Mouse (Mus musculus) yolk sac, embryonic 10.5 days (tissue): ENCODE results near the gene Nipal1.
A peak's percentile ranks its signal among the peaks of the same experiment; 100 is the strongest.

Experiments
- DNase-seq: peaks from one replicate; pipeline ENCODE4 v3.0.0-alpha.2; 2017; ENCODE audit warnings: low spot score

Gene Nipal1

DNA sequence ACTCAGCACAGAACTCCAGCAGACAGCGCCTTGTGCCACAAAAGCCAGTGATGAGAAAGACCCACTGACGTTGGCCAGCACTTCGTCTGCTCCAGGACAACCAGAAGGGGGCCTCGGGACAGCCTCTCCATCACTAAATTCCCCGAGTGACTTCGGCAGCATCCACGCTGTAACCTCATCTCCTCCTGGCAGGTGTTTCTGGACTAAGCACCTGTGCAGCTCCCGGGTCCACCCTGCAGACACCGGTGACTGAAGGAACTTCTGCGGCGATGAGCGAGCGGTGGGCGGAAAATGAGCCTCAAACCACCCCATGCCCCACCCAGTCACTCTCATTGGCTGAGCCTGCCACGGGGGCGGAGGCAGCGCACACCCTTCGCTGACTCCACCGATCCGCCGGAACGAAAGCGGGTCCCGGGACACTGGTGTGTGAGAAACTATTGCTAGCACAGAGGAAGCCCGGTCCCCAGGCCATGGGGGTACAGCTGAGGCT is at the start of gene Nipal1:
Gene Nipal1 (plus strand): TSS at position 378 of the 490 bp plus-strand sequence.
- peak; percentile 86 for DNase-seq

DNA sequence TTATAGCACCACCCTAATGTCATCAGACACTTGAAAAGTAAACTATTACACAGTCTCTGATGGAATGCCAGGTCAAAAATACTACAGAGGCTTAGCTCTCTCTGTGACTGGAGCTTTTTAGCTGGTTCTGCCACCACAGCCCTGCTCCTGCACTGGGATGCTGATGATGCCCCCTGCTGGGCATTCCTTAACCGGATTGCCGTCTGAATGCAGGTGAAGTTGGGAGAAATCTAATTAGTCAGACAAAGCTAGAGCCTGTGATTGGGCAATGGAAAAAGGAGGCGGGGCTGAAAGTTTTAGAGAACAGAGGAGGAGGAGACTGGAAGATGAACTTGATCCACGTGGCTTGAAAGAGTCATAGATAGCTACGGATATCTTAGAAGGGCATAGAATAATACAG is 46.6 kb upstream of the Nipal1 start:
- peak; percentile 31 for DNase-seq

DNA sequence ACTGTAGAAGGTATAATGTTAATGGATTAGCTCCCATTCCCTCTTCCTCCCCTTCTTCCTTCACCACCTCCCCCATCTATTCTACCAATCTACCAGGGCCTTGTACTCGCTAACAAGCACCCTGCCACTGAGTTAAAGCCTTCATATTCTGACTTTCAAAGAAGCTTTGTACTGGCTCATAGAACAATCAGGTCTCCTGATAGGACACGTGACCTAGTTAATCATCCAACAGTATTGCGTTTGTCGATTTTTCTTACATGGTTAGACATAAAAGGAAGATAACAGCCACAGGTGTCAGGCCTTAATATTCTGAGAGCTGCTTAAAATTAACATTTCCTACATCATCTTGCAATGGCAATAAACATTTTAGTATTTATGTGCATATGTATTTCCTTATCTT is 44.5 kb upstream of the Nipal1 start:
- no peak for DNase-seq

DNA sequence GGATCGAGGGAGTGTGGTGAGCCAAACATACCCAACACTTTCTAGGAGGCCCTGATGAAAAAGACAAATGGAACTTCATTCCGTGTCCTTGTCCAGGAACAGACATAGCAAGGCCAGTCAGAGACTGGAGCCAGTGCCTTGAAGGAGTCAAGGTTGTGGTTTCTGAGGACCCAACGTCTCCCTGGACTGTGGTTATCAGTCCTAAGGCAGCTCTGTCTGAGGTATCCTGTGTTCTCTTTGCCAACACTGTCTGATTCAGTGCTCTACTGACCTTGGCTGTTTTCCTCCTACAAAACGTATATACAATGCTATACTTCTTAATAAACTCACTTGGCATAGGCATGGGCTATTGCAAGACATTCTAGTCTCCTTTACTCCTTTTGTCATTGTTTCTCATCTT is 30.2 kb upstream of the Nipal1 start:
- no peak for DNase-seq

DNA sequence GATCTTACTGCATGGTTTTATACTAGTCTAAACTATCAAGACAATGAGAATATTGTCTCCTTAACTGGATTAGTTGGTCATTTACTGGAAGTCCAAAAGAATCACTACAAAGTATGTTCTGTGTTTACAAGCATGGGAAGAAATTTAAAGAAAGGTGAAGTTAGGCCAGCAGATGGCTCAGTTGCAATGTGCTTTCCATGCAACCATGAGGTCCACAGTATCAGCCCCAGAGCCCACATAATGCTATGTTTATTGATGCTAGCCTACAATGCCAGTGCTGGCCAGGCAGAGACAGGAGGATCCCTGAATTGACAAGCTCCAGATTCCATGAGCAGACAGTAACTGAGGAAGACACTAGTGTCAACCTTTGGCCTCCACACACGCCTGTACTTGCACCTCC is 26.6 kb upstream of the Nipal1 start:
- DNase-seq, result no peak

DNA sequence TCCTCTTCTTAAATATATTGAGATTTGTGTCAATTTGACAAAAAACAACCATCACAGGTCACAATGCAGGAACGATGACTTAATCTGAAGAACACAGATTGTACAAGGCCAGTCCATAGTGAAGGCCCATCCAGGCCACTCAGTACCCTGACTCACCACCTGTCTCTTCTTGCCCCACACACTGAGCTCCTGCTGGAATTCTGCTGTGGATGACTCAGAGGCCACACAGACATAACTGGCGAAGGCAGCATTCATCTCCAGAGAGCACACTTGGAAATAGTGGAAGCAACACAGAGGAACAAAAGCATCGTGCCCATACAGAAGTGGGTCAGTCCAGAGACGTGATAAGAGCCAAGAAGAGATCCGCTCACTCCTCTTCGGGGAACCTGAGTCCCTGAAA is 17.6 kb upstream of the Nipal1 start:
- DNase-seq, result no peak

DNA sequence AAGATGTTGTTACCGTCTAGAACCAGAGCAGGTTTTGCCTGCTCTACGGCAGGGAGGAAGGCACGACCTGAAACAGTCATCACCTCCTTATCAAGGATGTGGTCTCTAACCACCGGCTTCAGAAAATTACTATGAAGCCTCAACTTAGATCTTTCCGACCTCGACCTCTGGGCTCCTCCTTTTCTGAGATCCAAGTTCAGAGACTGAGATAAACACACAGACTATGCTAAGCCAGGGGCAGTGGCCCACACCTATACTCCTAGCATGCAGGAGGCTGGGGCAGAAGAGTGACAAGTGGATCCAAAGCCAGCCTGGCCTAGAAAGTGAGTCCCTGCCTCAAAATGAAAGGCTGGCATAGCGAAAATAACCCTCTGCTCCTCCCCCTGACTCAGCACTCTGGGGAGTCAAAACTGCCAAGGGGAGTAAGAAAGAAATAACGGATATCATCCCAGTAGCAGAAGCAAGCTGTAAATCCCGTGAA is 12.8 kb upstream of the Nipal1 start:
- DNase-seq, result no peak

DNA sequence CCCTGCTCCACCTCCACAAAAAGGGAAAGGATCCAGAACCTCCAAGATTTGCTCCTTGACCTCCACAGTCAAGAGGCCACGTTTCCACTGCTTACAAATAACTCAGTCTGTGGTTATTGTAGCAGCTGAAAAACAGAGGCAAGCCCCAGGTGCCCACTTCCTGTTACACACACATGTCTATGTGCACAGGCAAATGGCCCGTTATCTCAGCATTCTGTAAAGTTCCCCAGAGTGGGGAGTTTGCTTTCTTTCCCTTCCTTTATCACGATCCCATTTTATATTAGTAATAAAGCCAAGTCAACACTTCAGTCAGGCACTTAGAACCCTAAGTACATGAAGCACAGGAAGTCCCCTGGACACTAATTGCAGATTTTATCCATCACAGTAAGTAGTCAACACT is 11.5 kb upstream of the Nipal1 start:
- DNase-seq, result no peak

DNA sequence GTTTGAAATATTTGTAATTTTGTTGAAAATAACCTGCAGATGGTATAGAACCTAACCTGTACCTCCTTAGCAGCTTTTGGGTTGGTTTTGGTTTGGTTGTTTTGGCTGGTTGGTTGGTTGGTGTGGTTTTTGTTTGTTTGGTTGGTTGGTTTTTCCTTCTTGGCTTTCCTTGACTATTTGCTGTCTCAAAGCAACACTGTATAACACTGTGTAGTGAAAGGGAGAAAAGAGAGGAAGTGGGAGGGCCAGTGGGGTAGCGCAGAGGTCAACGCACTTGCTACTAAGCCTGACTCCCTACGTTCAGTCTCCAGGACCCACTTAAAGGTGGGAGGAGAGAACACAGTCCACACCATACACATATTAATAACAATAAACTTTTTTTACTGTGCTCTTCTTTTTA is 11.0 kb upstream of the Nipal1 start:
- DNase-seq, result no peak

DNA sequence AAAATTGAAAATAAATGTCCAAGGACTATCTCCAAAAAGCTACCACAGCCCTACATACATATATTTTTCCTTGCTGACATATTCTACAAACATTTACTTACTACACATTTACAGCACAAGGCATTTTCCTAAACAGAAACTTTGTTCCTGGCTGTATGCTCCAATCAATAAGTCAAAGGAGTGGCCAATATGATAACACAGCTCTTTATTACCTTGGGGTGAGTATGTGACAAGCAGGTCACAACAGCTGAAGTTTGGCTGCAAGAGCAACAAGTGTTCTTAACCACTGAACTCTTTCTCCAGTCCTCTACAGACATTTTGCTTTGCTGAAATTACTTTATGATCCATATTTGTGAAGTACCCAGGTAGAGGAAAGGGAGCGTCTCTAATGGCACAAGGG is 7.5 kb upstream of the Nipal1 start:
- no peak for DNase-seq

DNA sequence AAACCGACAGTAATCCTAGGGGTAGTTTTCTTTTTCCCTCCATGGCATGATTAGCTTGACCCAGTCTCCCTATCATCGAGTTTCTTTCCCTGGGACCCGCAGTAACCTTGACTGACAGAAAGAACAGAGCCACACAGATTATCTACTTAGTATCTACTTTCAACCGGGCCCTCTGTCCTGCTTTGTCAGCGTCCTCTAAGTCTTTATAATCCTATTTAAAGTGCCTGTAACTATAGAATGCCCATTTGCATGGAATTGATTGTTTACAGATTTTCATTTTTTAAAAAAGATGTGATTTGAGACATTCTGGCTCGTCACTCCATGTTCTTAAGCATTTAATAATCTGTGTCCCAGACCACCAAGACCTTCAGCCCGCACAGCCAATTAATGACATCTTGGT is 3.9 kb upstream of the Nipal1 start:
- no peak for DNase-seq

DNA sequence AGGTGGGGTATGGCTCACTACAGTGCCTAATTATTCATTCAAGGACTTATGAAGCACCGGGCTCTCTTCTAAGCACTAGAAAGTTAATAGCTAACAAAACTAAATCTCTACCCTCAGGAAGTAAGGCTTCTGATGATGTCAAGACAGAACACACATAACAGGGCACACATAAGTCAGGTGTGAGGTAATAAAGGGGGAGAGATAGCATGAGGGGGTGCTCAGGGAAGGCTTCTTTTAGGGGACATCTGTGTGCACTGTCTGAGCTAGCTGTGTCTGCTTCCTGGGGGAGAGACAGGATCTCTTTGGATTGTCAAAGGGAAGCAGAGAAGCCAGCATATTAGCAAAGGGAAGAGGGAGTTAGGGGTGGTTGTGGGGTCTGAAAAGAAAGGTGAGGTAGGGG is 3.4 kb upstream of the Nipal1 start, which contains the start of gene Cnga1:
Gene Cnga1 (minus strand): TSS at position 101 of the 400 bp plus-strand sequence.
- no peak for DNase-seq

DNA sequence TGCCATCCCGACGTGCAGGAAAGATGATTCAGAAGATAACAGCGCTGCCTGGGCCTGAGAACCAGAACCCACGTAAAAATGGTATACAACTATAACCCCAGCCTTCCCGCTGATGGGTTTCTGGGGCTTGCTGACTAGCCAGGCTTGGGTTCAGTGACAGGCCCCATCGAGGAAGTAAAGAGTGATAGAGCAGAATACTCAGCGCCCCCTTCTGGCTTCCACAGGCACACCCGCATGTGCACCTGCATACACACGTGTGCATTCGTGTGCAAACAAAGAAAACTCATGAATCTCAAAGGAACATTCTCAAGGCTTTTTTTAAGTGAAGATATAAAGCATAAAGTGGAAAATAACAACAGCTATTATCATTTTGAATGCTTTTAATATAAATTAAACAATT is 1.5 kb upstream of the Nipal1 start:
- no peak for DNase-seq

DNA sequence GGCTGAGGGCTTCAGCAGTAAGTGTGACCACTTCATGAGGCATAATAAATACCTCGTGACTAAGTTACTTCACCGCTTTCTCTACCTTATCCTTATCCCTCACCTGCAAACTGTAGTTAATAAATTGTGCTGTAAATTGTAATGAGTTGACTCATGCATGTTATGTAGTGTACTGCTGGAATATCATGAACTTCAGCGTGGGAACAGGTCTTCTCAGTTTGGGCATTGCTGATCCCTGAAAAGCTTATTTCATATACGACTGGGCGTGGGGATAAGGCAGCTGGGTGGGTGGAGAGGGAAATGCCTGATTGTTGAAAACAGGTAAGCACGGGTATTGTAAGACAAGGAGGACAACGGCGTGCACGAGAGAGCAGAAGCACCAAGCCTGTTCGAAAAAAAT is 599 bp upstream of the Nipal1 start:
- DNase-seq, result no peak

DNA sequence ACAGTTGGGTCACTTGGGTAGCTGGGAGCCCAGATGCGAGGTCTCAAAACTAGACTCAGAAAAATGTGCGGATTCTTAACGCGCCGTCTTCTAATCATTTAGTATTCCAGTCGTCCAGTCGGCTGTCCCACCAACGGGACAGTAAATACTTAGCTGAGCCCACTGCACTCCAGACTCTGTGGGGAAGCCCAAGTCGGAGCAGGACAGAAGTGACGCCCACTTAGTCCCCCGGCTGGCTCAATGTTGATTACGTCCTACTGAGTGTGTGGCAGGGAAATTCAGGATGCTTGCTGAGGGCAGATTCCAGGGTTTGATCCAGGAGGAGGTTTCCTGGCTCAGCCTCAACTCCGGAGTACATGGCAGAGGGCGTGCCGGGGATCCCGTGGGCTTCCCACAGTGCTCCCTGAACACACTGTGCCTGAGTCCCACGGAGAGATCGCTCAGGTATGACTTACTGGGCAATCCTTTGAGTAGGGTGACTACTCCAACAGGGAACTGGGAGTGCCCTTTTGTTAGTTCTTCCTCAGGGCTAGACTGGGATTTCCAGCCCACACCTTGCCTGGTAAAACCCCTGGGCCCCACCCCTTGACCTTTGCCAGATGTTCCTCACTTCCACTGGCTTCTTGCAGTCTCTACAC is 482 bp downstream of the Nipal1 start:
- peak; percentile 53 for DNase-seq

DNA sequence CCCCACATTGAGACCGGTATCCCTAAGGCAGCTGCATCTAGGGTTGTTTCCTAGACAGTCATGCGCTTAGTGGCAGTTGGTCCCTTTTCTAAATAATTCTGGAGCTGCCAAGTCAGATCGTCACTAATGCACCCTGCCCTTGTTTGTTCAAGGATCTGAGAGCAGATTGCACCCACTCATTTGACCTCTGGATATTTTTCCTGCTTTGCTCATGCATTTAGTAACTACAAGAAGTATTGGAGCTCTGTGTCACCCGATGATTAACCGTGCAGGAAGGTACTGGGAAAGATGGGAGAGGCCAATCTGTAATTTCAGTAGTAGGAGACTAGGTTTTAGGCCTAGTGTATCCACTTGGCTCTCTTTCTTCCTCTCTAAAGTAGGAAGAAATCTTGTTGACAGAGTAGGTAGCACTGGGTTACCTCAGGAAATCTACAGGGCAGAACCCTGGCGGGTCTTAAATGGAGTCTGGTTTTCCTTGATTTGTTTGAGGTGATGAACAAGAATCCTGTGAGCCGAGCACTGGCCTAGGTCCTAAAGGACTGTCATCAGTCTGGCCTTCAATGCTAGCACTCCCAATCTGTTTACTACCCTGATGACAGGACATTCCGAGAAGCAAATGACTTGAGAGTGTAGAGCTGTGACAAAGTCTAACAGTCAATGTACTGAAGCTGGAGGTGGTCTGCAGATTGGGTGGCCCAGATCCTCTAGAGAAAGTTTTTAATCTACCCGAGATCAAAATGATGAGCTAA is 1.6 kb downstream of the Nipal1 start:
- DNase-seq, result peak; percentile 47

DNA sequence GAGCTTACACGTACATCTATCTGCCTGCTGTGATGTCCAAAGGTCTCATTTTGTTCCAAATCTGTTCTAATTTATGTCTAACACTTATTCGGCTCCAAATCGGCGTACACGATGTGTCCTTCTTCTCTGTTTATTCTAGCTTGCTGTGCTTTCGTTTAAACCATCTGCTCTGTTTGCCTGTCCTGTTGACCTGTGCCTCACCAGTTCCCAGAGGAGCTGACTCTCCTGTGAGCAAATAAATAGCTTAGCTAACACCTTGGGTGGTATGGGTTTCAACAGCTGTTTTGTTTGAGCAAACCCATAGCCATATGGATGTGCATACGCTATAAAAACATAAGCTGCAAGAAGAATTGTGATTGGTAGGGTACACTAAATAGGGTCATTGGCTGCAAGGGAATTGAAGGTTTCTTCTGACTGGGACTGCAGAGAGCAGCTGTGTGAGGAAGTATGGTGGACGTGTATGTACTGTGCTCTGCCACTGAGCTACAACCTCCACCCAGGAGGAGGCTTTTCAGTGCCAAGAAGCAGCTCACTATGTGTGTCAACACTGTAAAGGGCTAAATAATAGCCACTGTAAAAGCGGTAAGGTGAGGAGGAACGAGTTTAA is 5.6 kb downstream of the Nipal1 start:
- peak; percentile 68 for DNase-seq

DNA sequence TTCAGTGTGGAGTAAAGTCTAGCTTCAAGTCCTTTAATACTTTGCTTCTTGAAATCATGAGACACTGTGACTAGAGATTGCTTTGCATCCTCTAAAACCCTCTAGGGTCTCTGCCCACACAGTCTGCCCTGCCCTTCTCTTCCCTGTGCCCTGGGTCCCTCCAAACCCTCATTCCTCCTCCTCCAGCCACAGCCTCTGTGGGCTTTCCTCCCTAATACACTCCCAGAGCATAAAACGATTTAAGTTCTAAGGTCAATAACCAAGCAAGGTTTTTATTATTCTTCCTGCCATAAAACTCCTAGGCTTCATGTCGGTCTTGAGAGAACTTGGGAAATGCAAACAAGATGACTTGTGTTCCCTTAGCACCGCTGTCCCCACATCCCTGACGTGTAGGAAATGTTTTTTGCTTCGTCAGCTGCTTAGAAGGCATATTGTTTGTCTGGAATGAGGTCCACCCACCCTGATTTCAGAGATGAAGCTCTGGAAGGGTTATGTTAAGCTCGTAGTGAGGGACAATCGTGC is 8.7 kb downstream of the Nipal1 start:
- DNase-seq, result peak; percentile 45

DNA sequence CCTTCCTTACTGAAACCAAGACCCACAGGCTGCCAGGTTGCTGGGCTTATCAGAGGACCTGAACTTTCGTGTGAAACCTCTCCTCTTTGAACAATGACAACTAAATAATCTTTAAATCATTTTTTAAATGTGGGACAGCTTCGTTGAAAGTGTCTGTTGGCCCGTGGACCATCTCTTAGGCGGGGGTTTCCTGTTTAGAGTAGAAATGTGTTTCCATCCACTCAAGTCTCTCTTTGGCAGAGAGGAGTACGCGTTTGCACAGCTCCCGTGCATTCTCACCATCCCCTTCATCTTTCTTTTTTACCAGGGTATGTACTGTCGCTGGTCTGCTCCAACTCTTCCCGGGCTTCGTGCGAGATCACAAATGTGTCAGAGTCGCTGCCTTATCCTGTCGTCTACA is 10.8 kb downstream of the Nipal1 start:
- DNase-seq, result no peak

DNA sequence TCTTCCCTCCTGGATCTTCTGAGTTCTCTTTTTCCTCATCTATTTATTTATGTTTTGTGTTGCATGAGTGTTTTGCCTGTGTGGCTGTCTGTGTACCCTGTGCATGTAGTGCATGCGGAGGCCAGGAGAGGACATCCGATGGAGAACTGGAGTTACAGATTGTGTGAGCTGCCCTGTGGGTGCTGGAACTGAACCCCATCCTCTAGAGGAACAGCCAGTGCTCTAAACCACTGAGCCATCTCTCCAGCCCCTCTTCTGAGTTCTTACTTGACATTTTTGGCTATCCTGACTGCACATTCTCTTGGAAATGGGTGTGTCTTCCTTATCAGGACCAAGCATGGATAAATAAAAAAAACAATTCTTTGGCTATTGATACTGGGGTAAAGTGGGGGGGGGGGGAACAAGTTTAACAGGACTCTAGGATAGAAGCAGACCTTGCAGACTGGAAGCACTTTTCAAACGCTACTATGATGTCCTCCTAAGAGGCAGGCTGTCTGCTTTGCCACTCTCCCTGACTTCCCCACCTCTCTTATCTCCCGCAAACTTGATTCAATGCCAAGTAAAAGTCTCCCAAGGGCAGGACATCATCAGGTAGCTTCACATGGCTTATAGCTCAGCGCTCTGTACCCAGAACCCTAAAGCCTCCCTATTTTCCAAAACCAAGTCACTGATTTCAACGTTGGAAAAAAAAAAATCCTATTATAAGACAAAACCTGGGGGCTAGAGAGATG is 13.6 kb downstream of the Nipal1 start:
- DNase-seq, result no peak

DNA sequence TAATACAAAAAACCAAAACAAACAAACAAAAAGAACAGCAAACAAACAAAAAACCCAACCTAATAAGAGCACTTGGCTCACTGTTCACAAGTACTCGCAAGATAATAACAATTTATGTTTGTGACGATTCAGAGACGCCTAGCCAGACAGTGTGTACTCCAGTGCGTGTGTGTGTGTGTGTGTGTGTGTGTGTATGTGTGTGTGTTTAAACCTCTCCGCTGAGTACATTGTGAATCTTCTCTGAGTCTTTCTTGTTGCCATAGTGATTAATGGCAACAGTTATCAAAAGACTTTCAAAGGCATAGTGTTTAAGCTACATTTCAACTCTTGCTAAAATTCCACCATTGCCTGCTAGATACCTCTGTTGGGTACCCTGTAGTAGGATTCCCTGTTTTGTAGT is 16.5 kb downstream of the Nipal1 start:
- DNase-seq, result no peak

DNA sequence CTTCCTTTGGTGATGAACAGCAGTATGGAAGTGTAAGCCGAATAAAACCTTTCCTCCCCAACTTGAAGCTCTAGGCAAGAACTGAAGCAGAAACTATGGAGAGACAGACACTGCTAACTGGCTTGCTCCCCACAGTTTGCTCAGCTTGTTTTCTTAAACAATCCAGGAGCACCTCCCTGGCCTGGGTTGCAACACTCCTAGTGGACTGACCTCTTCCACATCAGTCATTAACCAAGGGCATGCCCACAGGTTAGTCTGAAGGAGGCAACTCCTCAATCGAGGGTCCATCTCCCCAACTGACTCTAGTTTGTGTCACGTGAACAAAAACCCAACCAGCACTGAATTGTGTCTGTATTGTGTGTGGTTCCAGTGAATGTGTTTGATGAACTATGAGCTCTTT is 17.3 kb downstream of the Nipal1 start:
- DNase-seq, result peak; percentile 81
